Mouse (Mus musculus): Measurements from ENCODE around the gene Wfdc21. TPM values are rescaled to one million over a fixed set of nuclear protein-coding genes. Genes with fewer than 3 reads are reported as not detected.

The Wfdc21 gene
- 1.1 TPM in 1 of 2 replicates, not detected in the other for polyA plus RNA-seq (2015; fragmentation: Nextera tagmentation; extraction: Ambion mirVana)

GRCm38 (mm10) chr11:83746681-83747080 is at the start of gene Wfdc21:
Wfdc21 (plus strand) TSS chr11:83746940.

GRCm38 (mm10) chr11:83703705-83704104 is 43.0 kb upstream of the Wfdc21 start, which contains the start of gene Wfdc17:
Wfdc17 (plus strand) TSS chr11:83703991.

GRCm38 (mm10) chr11:83708715-83709114 is 38.0 kb upstream of the Wfdc21 start, which contains the start of gene Wfdc18:
Wfdc18 (plus strand) TSS chr11:83709015.

GRCm38 (mm10) chr11:83753581-83754181 is 6.9 kb downstream of the Wfdc21 start, which contains the start of gene Heatr6:
Heatr6 (plus strand) TSS chr11:83753696.

Other genes with a start within 250 kb of the Wfdc21 start
- not detected in 2 replicates for gene Heatr9, start 224.8 kb upstream of the Wfdc21 start, polyA plus RNA-seq (2015; fragmentation: Nextera tagmentation; extraction: Ambion mirVana)
- gene Ccl5, start 216.4 kb upstream of the Wfdc21 start, polyA plus RNA-seq (2015; fragmentation: Nextera tagmentation; extraction: Ambion mirVana) = 0.97 TPM in 1 of 2 replicates, not detected in the other
- gene Ccl9, start 168.3 kb upstream of the Wfdc21 start, polyA plus RNA-seq (2015; fragmentation: Nextera tagmentation; extraction: Ambion mirVana) = 4.3 and 5.3 TPM in 2 replicates
- 7.3 and 8.0 TPM in 2 replicates for gene Ccl6, start 153.9 kb upstream of the Wfdc21 start, polyA plus RNA-seq (2015; fragmentation: Nextera tagmentation; extraction: Ambion mirVana)
- not detected in 2 replicates for gene Rpl9-ps1, start 101.3 kb upstream of the Wfdc21 start, polyA plus RNA-seq (2015; fragmentation: Nextera tagmentation; extraction: Ambion mirVana)
- gene Ccl3, start 97.6 kb upstream of the Wfdc21 start, polyA plus RNA-seq (2015; fragmentation: Nextera tagmentation; extraction: Ambion mirVana) = 1.6 and 2.7 TPM in 2 replicates
- 1.9 TPM in 2 replicates for gene Ccl4, start 84.4 kb upstream of the Wfdc21 start, polyA plus RNA-seq (2015; fragmentation: Nextera tagmentation; extraction: Ambion mirVana)
- gene Wfdc17, start 42.9 kb upstream of the Wfdc21 start, polyA plus RNA-seq (2015; fragmentation: Nextera tagmentation; extraction: Ambion mirVana) = 4.1 and 5.1 TPM in 2 replicates
- gene Wfdc18, start 37.9 kb upstream of the Wfdc21 start, polyA plus RNA-seq (2015; fragmentation: Nextera tagmentation; extraction: Ambion mirVana) = not detected in 2 replicates
- gene Heatr6, start 6.8 kb downstream of the Wfdc21 start, polyA plus RNA-seq (2015; fragmentation: Nextera tagmentation; extraction: Ambion mirVana) = 23.4 and 26.1 TPM in 2 replicates
- gene Hnf1b, start 103.1 kb downstream of the Wfdc21 start, polyA plus RNA-seq (2015; fragmentation: Nextera tagmentation; extraction: Ambion mirVana) = 0.89 and 0.95 TPM in 2 replicates
- 16.0 and 18.0 TPM in 2 replicates for gene Ddx52, start 195.1 kb downstream of the Wfdc21 start, polyA plus RNA-seq (2015; fragmentation: Nextera tagmentation; extraction: Ambion mirVana)
- gene Synrg, start 217.5 kb downstream of the Wfdc21 start, polyA plus RNA-seq (2015; fragmentation: Nextera tagmentation; extraction: Ambion mirVana) = 13.0 and 13.8 TPM in 2 replicates